ENCODE assay signal across 8 mouse cellular contexts in the genomic region with DNA sequence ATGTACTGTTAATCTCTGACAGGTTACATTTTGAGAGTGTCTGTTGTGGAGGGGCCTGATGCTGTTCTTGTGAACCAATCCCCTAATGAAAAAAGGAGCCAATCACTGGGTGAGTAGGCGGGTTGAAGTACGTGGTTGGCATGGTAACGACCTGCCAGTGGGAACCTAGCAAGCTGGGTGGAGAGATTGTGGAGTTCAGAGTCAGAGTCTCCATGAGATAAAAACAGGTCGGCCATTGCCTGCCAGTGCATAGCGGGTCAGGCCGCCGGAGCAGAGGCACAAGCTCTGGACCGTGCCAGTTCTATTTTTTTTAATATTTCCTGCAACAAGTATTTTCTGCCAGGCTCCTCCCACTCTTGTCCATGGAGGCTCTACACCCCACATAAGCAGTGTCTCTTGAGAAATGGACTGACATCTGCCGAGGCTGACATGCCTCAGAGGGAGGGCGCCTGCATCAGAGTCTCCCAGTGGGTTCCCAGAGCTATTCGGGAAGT. TPM values are rescaled to one million over a fixed set of nuclear protein-coding genes. Genes with fewer than 3 reads are reported as not detected.
A peak's percentile ranks its signal among the peaks of the same experiment; 100 is the strongest.
DNase-seq lines count a peak whose midpoint lies in the region; ATAC-seq lines count a peak whose summit lies in the region.
"Had no signal": no experiment of that assay in that cellular context is flagged by ENCODE, and none has a peak within 500 bp of the region (broad histone marks: within the 10 kb centered on the region; RNA-seq: fewer than 3 reads in every experiment).

No protein-coding gene starts in this region.

- H3K27ac ChIP-seq in neural tube, embryonic 11.5 days (ENCODE audit: low read depth, low read length), result no peak overlapping the region

- H3K36me3 ChIP-seq in neural tube, embryonic 11.5 days (ENCODE audit: control insufficient read depth, insufficient read depth, low read length), result no peaks in the 10 kb centered on the region
- H3K36me3 ChIP-seq in erythroblast, embryonic 14.5 days (ENCODE audit: control insufficient read depth), result no peaks in the 10 kb centered on the region; the same call in 1 of the 2 replicates

- no peak overlapping the region for H3K9ac ChIP-seq in neural tube, embryonic 11.5 days (ENCODE audit: low read length)

- H3K9me3 ChIP-seq in neural tube, embryonic 11.5 days (ENCODE audit: control insufficient read depth, low read length), result no peaks in the 10 kb centered on the region
- H3K9me3 ChIP-seq in erythroblast, embryonic 14.5 days (ENCODE audit: control insufficient read depth, low read length), result peaks cover 4% of the 10 kb centered on the region; the same call in 1 of the 2 replicates

- peak; percentile 21 for DNase-seq in neural tube, embryonic 11.5 days (ENCODE audit: low spot score)
- no peak for DNase-seq in neural tube, embryonic 10.5 days (ENCODE audit: extremely low spot score, low spot score)
- DNase-seq in liver, result peak; percentile 80
- peak; percentile 33 to 47 for DNase-seq in spleen, postnatal 36 days (ENCODE audit: low spot score in 2 of 2)
- DNase-seq in cerebellum, adult 8-10 months, result no peak
- DNase-seq in adrenal gland, postnatal 4 days (ENCODE audit: low spot score in 2 of 2), result no peak
- DNase-seq: heart, postnatal 14 days had no signal

- H3K4me3 ChIP-seq in neural tube, embryonic 11.5 days (ENCODE audit: low read depth, low read length), result no peak overlapping the region
- peak overlapping the region; percentile 47 for H3K4me3 ChIP-seq in erythroblast, embryonic 14.5 days (replicated peaks)

- H3K4me2 ChIP-seq in neural tube, embryonic 11.5 days (ENCODE audit: low read depth), result no peak overlapping the region

- no peaks in the 10 kb centered on the region for H3K27me3 ChIP-seq in neural tube, embryonic 11.5 days (ENCODE audit: control insufficient read depth, insufficient read depth, low read length)
- peaks cover 5% of the 10 kb centered on the region for H3K27me3 ChIP-seq in erythroblast, embryonic 14.5 days (ENCODE audit: control insufficient read depth)

- no peaks in the 10 kb centered on the region for H3K4me1 ChIP-seq in neural tube, embryonic 11.5 days (ENCODE audit: control insufficient read depth, insufficient read depth, low read length)
- H3K4me1 ChIP-seq in erythroblast, embryonic 14.5 days (ENCODE audit: control insufficient read depth), result peaks cover 36% of the 10 kb centered on the region

- no peak for ATAC-seq in neural tube, embryonic 11.5 days (ENCODE audit: insufficient read depth, low FRiP score, low TSS enrichment)

- WGBS in neural tube, embryonic 11.5 days, result 69% methylated on average over 11 of the region's 11 CpGs

RNA-seq across cellular contexts. Expression of a gene that starts 27.4 kb away (rescaled TPM):
- 175 and 188 TPM in 2 replicates for polyA plus RNA-seq in neural tube, embryonic 11.5 days (2014; fragmentation: Nextera tagmentation; extraction: Ambion mirVana)
- 1.2 and 1.9 TPM in 2 replicates for polyA plus RNA-seq in erythroblast, embryonic 14.5 days (2012)
- 10 to 100 TPM; 78.2 to 79.1 TPM for total RNA-seq in adrenal gland, postnatal 4 days (2021)

Comparison
In these comparisons a context has a peak if more than half of its experiments do, and no peak if none do; other contexts are left out.
1. DNase-seq: peak in neural tube, embryonic 11.5 days (single experiment), liver (single experiment) and spleen, postnatal 36 days (2 of 2); none in neural tube, embryonic 10.5 days (single experiment), cerebellum, adult 8-10 months (single experiment) and adrenal gland, postnatal 4 days (0 of 2).
2. RNA of a gene that starts 27.4 kb away (polyA plus RNA-seq): 175 to 188 TPM in neural tube, embryonic 11.5 days; 1.2 to 1.9 TPM in erythroblast, embryonic 14.5 days; every median in the first group is over 10 times any median in the second.